Mouse (Mus musculus) small intestine, adult 2 months (tissue): ENCODE measurements at regions not wholly inside any gene's neighbourhood (a gene's known extent, or its start where the extent isn't known, plus 50 kb on each side); places are given as distances from the start of the nearest gene placed in this dataset.

Experiments
- H3K27ac ChIP-seq: fragments of 200-500 bp; 2 replicates; pipeline ENCODE4 v1.5.1; 2012; ENCODE audit warnings: low read depth, low read length, control low read depth, inconsistent platforms; ENCODE audit not compliant: insufficient read depth
- H3K27me3 ChIP-seq: fragments of 200-500 bp; 2 replicates; pipeline ENCODE4 v1.6.1; 2012; ENCODE audit warnings: mild to moderate bottlenecking, moderate library complexity, low read length, inconsistent platforms; ENCODE audit not compliant: control insufficient read depth, insufficient read depth
- H3K36me3 ChIP-seq: fragments of 200-500 bp; 2 replicates; pipeline ENCODE4 v1.6.1; 2012; ENCODE audit warnings: mild to moderate bottlenecking, low read length, control low read depth, inconsistent platforms; ENCODE audit not compliant: control insufficient read depth, insufficient read depth
- H3K4me1 ChIP-seq: fragments of 200-500 bp; 2 replicates; pipeline ENCODE4 v1.6.1; 2012; ENCODE audit warnings: low read length, inconsistent platforms, mixed read lengths; ENCODE audit not compliant: control insufficient read depth, insufficient read depth, insufficient read length
- H3K4me3 ChIP-seq: fragments of 200-500 bp; 2 replicates; pipeline ENCODE4 v1.5.1; 2012; ENCODE audit warnings: low read depth, mild to moderate bottlenecking, control low read depth, inconsistent platforms, low read length, moderate library complexity
- CTCF ChIP-seq: fragments of 200-500 bp; IDR thresholded peaks from 2 replicates; pipeline ENCODE4 v1.5.1; 2012; ENCODE audit warnings: low read depth, mild to moderate bottlenecking, control low read depth, inconsistent platforms, low read length, moderate library complexity, mixed read lengths; ENCODE audit not compliant: insufficient replicate concordance, insufficient read length; ENCODE audit errors: extremely low read depth
- POLR2A ChIP-seq: fragments of 200-500 bp; IDR thresholded peaks from 2 replicates; pipeline ENCODE4 v1.6.1; 2012; ENCODE audit warnings: low read depth, mild to moderate bottlenecking, control low read depth, inconsistent platforms, low read length, moderate library complexity
- WGBS: fragments of 180-500 bp; shearing (Covaris S2); methylation state at CpG from one replicate; pipeline ENCODE4 v1.1.7; 2018; 5-methylcytosine and 5-hydroxymethylcytosine counted together

DNA sequence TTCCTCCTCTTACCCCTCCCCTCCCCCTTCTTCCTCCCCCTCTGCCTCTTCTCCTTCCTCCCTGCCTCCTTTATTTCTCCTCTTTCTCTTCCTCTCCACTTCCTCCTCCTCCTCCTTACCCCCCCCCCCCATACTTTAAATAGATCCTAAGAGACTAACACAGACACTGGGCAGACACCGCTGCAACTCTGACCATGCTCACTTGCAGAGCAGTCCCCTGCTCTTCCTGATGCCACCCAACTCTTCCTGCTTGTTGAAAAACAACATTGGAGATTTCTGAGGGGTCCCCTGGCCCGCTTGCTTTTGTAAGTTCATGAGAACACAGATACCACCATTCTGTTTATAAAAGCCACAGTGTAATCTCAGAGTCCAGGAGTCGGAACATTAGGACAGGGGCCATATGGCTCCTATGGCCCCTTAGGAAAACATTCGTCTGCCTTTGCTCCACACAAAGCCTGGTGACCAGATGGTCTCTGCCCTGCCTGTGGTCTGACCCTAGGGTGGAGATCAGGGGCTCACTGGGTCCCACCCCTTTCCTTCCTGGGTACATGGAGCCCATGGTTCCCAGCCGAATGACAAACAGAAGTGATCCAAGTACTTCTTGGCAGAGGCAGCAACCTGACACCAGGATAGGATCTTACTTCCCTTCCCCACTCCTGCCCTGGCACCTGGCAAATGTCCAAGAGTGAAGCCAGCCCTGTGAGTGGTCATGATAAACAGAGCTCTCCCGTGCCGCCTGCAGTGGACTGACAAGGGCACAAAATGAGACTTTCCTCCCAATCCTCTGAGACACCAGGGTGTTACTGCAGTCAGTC lies 123.1 kb downstream of the Ets2 start:
- Histone ChIP-seq H3K27ac (peak overlapping the region; percentile 31; the same call in 1 of the 2 replicates), H3K36me3 (no peaks in the 10 kb centered on the region), H3K4me1 (peaks cover 18% of the 10 kb centered on the region), H3K27me3 (no peaks in the 10 kb centered on the region), H3K4me3 (no peak overlapping the region)
- 11% methylated on average over 7 of the region's 7 CpGs for WGBS
- TF ChIP-seq CTCF = no peak
- no peak for TF ChIP-seq POLR2A

DNA sequence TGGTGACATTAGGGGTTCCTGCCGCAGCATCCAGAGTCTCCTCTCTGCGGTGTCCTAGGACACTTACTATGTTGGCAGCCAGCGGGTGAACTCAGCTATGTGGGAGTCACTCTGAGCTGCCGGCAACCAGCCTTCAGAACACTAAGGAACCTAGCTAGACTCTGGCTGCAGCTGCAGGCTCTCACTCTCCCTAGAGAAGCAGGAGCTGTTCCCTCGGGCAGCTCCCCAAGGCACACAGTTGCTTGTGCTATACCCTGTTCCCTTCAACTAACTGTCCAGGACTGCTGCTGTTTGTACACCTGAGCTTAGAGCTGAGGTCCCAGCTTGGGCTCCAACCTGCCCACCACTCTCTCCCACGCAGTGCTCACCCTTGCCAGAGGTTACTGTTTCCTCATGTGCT lies 121.9 kb downstream of the Ets2 start:
- peak overlapping the region; percentile 21; the same call in 1 of the 2 replicates for H3K27ac ChIP-seq
- peaks cover 20% of the 10 kb centered on the region for H3K4me1 ChIP-seq
- no peaks in the 10 kb centered on the region for H3K36me3 ChIP-seq
- H3K4me3 ChIP-seq = no peak overlapping the region
- H3K27me3 ChIP-seq = no peaks in the 10 kb centered on the region
- TF ChIP-seq CTCF = no peak
- no peak for TF ChIP-seq POLR2A
- 46% methylated on average over 6 of the region's 6 CpGs for WGBS

DNA sequence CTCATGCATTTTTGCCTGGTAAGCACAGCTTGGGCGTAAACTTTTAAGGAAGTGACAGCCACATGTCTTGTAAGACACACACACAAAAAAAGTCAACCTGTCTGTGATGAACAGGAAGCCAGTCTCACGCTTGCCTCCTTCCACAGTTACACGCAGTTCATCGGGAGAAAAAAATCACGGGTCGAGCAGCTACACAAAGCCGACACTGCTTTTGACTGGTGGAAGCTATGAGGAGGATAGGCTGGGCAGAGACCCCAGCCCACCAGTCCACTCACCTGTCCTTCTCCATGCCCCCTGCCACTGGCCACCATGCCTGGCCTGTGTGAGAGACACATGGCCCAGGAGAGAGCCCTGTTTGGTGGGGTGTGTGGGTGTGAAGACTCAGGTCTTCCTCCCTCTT lies 119.2 kb downstream of the Ets2 start:
- H3K4me1 ChIP-seq = peaks cover 20% of the 10 kb centered on the region
- WGBS = 85% methylated on average over 7 of the region's 7 CpGs
- H3K36me3 ChIP-seq = no peaks in the 10 kb centered on the region
- no peak overlapping the region for H3K27ac ChIP-seq
- no peak overlapping the region for H3K4me3 ChIP-seq
- H3K27me3 ChIP-seq = no peaks in the 10 kb centered on the region
- TF ChIP-seq POLR2A (no peak), CTCF (no peak)

DNA sequence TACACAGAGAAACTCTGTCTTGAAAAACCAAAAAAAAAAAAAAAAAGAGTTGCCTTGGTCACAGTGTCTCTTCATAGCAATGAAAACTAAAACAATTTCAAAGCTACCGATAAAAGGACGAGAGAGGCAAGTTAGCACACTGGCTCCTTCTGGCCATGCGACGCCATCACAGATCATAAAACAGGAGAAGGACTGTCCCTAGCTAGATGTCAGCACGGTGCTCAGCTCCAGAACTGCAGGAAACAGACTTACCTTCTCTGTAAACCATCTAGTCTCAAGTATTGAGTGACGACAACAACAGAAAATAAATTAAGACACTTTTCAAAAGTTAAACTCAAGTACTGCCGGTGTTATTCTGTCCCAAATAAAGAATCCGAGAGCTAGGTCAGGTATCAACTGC lies 118.7 kb downstream of the Ets2 start:
- whole genome bisulfite sequencing = 81% methylated on average over 8 of the region's 8 CpGs
- peaks cover 20% of the 10 kb centered on the region for H3K4me1 ChIP-seq
- TF ChIP-seq POLR2A = no peak
- no peak for TF ChIP-seq CTCF
- no peak overlapping the region for H3K4me3 ChIP-seq
- peak overlapping the region; percentile 51 for H3K27ac ChIP-seq
- no peaks in the 10 kb centered on the region for H3K27me3 ChIP-seq
- H3K36me3 ChIP-seq = no peaks in the 10 kb centered on the region

DNA sequence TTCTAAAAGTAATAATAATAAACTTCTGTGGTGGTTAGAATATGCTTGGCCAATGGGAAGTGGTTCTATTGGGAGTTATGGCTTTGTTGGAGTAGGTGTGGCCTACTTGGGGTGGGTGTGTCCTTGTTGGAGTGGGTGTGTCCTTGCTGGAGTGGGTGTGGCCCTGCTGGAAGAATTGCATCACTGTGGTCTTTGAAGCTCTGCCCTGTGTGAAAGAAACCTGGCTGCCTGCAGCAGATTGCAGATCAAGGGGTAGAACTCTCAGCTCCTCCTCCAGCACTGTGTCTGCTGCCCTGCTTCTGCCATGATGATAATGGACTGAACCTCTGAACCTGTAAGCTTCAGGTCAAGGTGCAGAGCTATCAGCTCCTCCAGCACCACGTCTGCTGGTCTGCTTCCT lies 118.1 kb downstream of the Ets2 start:
- no peaks in the 10 kb centered on the region for H3K36me3 ChIP-seq
- H3K27ac ChIP-seq = peak overlapping the region; percentile 51
- WGBS = 30% methylated on average over 1 of the region's 1 CpGs
- H3K27me3 ChIP-seq = no peaks in the 10 kb centered on the region
- H3K4me3 ChIP-seq = no peak overlapping the region
- peaks cover 16% of the 10 kb centered on the region for H3K4me1 ChIP-seq
- no peak for TF ChIP-seq POLR2A
- no peak for TF ChIP-seq CTCF

DNA sequence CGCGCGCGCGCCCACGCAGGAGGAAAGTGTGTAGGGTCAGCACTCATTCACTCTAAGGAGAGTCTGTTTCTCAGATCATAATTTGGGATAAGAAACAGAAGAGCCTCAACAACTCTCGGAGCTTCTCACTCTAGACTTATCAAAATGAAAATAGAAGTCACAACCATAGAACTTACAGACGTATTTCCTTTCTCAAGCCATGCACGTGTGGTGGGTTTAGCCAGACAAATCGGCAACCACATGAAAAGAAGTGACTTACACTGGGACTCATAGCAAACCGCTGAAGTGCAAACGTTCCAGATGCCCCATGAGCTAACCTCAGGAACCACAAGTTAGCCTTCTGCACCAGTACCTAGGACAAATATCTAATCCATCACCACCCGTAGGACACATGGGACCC lies 114.1 kb downstream of the Ets2 start:
- WGBS = 91% methylated on average over 13 of the region's 13 CpGs
- TF ChIP-seq CTCF (no peak), POLR2A (no peak)
- no peaks in the 10 kb centered on the region for H3K27me3 ChIP-seq

DNA sequence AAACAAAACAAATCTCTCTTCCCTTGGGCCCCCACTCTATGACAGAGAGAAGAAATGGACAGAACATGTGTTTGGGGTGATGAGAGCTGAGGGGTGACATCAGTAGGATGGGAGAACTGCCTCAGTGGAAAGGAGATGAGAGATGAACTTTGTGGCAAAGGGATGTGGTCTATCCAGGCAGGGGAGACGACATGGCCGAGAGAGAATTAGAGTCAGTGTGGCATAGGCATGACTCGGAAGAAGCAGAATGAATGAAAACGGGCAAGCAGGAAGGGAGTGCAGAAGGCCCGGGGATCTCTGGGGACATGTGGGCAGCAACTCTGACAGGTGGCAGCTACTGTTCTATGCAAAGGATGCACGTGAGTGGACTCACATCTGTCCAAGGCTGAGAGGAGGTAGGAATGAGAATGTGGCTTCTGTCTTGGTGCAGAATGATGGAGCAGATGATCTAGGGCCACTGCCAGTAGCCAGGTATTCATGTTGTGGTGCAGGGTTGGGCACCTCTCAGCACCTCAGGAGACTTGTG lies 113.4 kb downstream of the Ets2 start:
- 82% methylated on average over 6 of the region's 6 CpGs for WGBS
- no peak overlapping the region for H3K27ac ChIP-seq

More for the DNA sequence above, 114.1 kb downstream of the Ets2 start:
- no peaks in the 10 kb centered on the region for H3K36me3 ChIP-seq
- peaks cover 4% of the 10 kb centered on the region for H3K4me1 ChIP-seq
- H3K27ac ChIP-seq = no peak overlapping the region
- H3K4me3 ChIP-seq = no peak overlapping the region

More for the DNA sequence above, 113.4 kb downstream of the Ets2 start:
- Histone ChIP-seq H3K4me3 (no peak overlapping the region), H3K4me1 (peaks cover 4% of the 10 kb centered on the region), H3K27me3 (no peaks in the 10 kb centered on the region), H3K36me3 (no peaks in the 10 kb centered on the region)
- TF ChIP-seq CTCF (no peak), POLR2A (no peak)
